Mouse (Mus musculus): ENCODE measurements at regions not wholly inside any gene's neighbourhood (a gene's known extent, or its start where the extent isn't known, plus 50 kb on each side); places are given as distances from the start of the nearest gene placed in this dataset.

DNA sequence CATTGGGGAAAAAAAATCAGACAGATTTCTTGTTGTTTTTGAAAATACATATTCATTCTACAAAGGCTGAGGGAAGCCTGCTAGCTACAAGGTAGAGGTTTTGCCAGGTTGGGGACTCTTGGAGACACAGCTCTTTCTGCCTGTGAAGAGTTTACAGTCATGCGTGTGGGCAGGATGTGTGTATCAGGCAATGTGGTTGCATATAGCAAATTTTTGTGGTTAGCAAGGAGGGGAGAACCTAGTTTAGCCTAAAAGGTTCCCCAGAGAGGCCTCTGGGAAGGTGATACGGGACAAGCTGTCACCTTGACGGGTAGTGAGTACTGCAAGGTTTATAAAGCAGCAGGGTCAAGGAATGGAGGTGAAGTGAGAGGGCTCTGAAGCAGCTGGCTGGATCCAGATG, 54.8 kb upstream of the Haao start:
- no peaks in the 10 kb centered on the region for H3K27me3 ChIP-seq
- WGBS, result 83% methylated on average over 3 of the region's 3 CpGs
- H3K27ac ChIP-seq (replicated peaks), result no peak overlapping the region
- H3K9ac ChIP-seq (replicated peaks), result no peak overlapping the region
- H3K4me3 ChIP-seq, result no peak overlapping the region
- no peaks in the 10 kb centered on the region for H3K9me3 ChIP-seq
- ATAC-seq (replicated peaks), result no peak
- H3K4me2 ChIP-seq (replicated peaks), result no peak overlapping the region
- no peaks in the 10 kb centered on the region for H3K36me3 ChIP-seq
- no peaks in the 10 kb centered on the region for H3K4me1 ChIP-seq

DNA sequence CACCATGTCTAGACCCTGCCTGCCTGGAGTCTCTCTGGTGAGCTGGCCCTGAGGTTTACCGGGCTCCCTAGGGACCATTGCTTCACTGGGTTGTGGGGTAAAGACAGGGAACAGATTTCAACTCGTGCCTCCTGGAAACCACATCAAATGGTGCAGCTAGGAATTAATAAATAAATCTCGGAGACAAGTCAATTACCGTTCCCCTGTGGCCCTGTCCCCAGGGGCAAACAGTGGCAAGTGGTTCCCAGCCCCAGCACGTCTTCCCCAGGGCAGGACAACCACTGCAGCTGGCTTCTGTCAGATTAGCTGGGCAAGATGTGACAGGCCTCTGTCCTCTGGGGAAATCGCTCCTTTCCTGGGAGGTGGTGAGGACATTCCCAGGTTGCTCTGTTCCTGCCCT, 54.3 kb upstream of the Haao start:
- H3K36me3 ChIP-seq, result no peaks in the 10 kb centered on the region
- H3K4me2 ChIP-seq (replicated peaks), result no peak overlapping the region
- H3K27me3 ChIP-seq, result no peaks in the 10 kb centered on the region
- no peaks in the 10 kb centered on the region for H3K9me3 ChIP-seq
- no peak overlapping the region for H3K9ac ChIP-seq (replicated peaks)
- no peaks in the 10 kb centered on the region for H3K4me1 ChIP-seq
- no peak overlapping the region for H3K4me3 ChIP-seq
- WGBS, result 66% methylated on average over 6 of the region's 6 CpGs
- H3K27ac ChIP-seq (replicated peaks), result no peak overlapping the region
- ATAC-seq (replicated peaks), result no peak

DNA sequence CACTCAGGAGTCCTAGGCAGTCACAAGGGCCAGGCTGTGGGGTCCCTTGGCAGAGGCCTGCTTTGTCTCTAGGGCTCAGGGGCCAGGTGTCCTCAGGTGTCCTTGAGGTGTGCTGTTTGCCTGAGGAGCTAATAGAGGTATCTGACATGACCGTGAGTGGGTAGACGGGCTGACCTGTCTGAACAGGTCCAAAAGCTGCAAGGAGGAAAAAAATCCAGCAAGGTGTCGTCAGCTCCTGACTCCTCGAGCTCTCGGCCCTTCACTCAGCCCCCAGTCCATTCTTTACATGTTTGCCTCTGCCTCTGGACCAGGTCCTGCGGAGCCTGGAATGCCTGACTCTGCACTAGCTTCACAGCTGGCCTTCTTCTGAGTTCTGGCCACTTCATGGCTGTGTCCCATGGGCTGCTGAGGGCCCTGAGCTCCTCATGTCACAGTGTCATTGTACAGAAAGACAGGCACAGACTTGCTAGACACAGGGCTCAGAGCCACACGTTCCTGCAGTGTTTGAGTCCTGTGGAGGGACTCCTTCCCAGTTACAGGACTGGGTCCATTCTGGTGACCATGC, 51.9 kb upstream of the Haao start:
- Histone ChIP-seq H3K27me3 (no peaks in the 10 kb centered on the region), H3K4me1 (no peaks in the 10 kb centered on the region), H3K4me3 (no peak overlapping the region), H3K4me2 (replicated peaks) (no peak overlapping the region), H3K27ac (replicated peaks) (no peak overlapping the region), H3K9me3 (no peaks in the 10 kb centered on the region), H3K36me3 (no peaks in the 10 kb centered on the region), H3K9ac (replicated peaks) (no peak overlapping the region)
- 72% methylated on average over 7 of the region's 7 CpGs for WGBS
- ATAC-seq (replicated peaks), result no peak

DNA sequence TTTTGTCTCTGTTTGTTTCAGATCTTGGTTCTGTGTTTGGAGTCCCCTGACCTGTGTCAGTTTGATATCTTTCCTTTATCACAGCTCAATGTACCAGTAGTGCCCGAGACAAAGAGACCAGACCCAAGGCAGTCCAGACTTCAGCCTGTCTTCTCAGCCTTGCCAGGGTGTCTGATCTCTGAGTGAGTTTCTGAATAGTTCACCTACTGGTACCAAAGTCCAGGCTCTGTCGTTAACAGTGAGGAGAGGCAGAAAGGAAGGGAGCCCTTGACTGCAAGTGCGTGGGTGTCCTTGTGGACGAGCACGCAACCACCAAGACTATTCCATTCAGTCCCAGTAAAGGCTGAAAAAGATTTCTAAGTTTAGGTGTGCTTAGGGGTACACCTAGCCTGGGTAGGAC, 50.8 kb upstream of the Haao start:
- ATAC-seq (replicated peaks), result no peak
- Histone ChIP-seq H3K27me3 (no peaks in the 10 kb centered on the region), H3K36me3 (no peaks in the 10 kb centered on the region), H3K9me3 (no peaks in the 10 kb centered on the region), H3K9ac (replicated peaks) (no peak overlapping the region), H3K4me2 (replicated peaks) (no peak overlapping the region), H3K4me3 (no peak overlapping the region), H3K27ac (replicated peaks) (no peak overlapping the region), H3K4me1 (no peaks in the 10 kb centered on the region)
- 85% methylated on average over 5 of the region's 5 CpGs for WGBS
